Mouse (Mus musculus) lung, postnatal 0 days (tissue): Measurements from ENCODE around the gene Esyt1.

Source experiments
- CTCF ChIP-seq: IDR thresholded peaks from 2 replicates; pipeline ENCODE4 v1.5.1; 2016; ENCODE audit warnings: antibody characterized with exemption, mild to moderate bottlenecking
- EP300 ChIP-seq: IDR thresholded peaks from 2 replicates; pipeline ENCODE4 v1.6.1; 2016; ENCODE audit warnings: antibody characterized with exemption, mild to moderate bottlenecking, control low read depth

- TF ChIP-seq CTCF: no peak
- no peak for TF ChIP-seq EP300
Measured at GRCm38 (mm10) chr10:128509203-128509602, 16.5 kb downstream of the Esyt1 start.
